Mouse (Mus musculus): ENCODE measurements around the gene Arhgap45. TPM values are rescaled to one million over a fixed set of nuclear protein-coding genes. Genes with fewer than 3 reads are reported as not detected.
"Not testable (repeated sequence)": the region's sequence is repeated elsewhere in the genome, so short reads cannot be mapped to it uniquely, and the experiment has no call there.

Arhgap45 gene
- total RNA-seq, 2 experiments from 2014 or later, result 69.0 to 121 TPM

GRCm38 (mm10) chr10:80053259-80053780 lies 36.9 kb downstream of the Arhgap45 start:
- ATAC-seq (replicated peaks; ENCODE audit: poor library complexity), result peak; percentile 86

- peak; percentile 12 for ATAC-seq (replicated peaks; ENCODE audit: poor library complexity)
Observed at GRCm38 (mm10) chr10:80053831-80054815, 37.7 kb downstream of the Arhgap45 start.

GRCm38 (mm10) chr10:80054911-80055310 lies 38.5 kb downstream of the Arhgap45 start:
- ATAC-seq (replicated peaks; ENCODE audit: poor library complexity), result not testable (repeated sequence)

- no peak for ATAC-seq (replicated peaks; ENCODE audit: poor library complexity)
Observed at GRCm38 (mm10) chr10:80055364-80055763, 38.9 kb downstream of the Arhgap45 start.

GRCm38 (mm10) chr10:80055891-80056290 lies 39.4 kb downstream of the Arhgap45 start:
- ATAC-seq (replicated peaks; ENCODE audit: poor library complexity), result no peak

- no peak for ATAC-seq (replicated peaks; ENCODE audit: poor library complexity)
Observed at GRCm38 (mm10) chr10:80056506-80056905, 40.1 kb downstream of the Arhgap45 start.

- no peak for ATAC-seq (replicated peaks; ENCODE audit: poor library complexity)
Observed at GRCm38 (mm10) chr10:80056976-80057682, 40.7 kb downstream of the Arhgap45 start.

GRCm38 (mm10) chr10:80057683-80058326 lies 41.4 kb downstream of the Arhgap45 start:
- no peak for ATAC-seq (replicated peaks; ENCODE audit: poor library complexity)

GRCm38 (mm10) chr10:80063104-80063503 lies 46.7 kb downstream of the Arhgap45 start:
- no peak for ATAC-seq (replicated peaks; ENCODE audit: poor library complexity)

- ATAC-seq (replicated peaks; ENCODE audit: poor library complexity), result peak; percentile 26; the same call in 1 of the 2 replicates
Observed at GRCm38 (mm10) chr10:80063877-80064650, 47.6 kb downstream of the Arhgap45 start.

GRCm38 (mm10) chr10:80069251-80069650 lies 52.8 kb downstream of the Arhgap45 start:
- no peak for ATAC-seq (replicated peaks; ENCODE audit: poor library complexity)

GRCm38 (mm10) chr10:80069948-80070450 lies 53.5 kb downstream of the Arhgap45 start:
- no peak for ATAC-seq (replicated peaks; ENCODE audit: poor library complexity)

GRCm38 (mm10) chr10:80070837-80071515 lies 54.5 kb downstream of the Arhgap45 start:
- peak; percentile 66 for ATAC-seq (replicated peaks; ENCODE audit: poor library complexity)

- ATAC-seq (replicated peaks; ENCODE audit: poor library complexity), result no peak
Observed at GRCm38 (mm10) chr10:80071516-80071900, 55.1 kb downstream of the Arhgap45 start.

GRCm38 (mm10) chr10:80072623-80073489 lies 56.4 kb downstream of the Arhgap45 start:
- no peak for ATAC-seq (replicated peaks; ENCODE audit: poor library complexity)

- ATAC-seq (replicated peaks; ENCODE audit: poor library complexity), result peak; percentile 85
Observed at GRCm38 (mm10) chr10:80074813-80075601, 58.6 kb downstream of the Arhgap45 start.

GRCm38 (mm10) chr10:80075924-80076323 lies 59.5 kb downstream of the Arhgap45 start:
- no peak for ATAC-seq (replicated peaks; ENCODE audit: poor library complexity)

GRCm38 (mm10) chr10:80076386-80076785 lies 59.9 kb downstream of the Arhgap45 start:
- no peak for ATAC-seq (replicated peaks; ENCODE audit: poor library complexity)
